Mouse (Mus musculus) testis, adult 2 months (tissue): ENCODE results near the gene Fam169b. TPM values are rescaled to one million over a fixed set of nuclear protein-coding genes. Genes with fewer than 3 reads are reported as not detected.

ENCODE experiments used
- H3K27ac ChIP-seq: fragments of 200-500 bp; 2 replicates; pipeline ENCODE4 v1.5.1; 2012; ENCODE audit warnings: low read depth, low read length; ENCODE audit not compliant: control insufficient read depth, insufficient read depth
- H3K27me3 ChIP-seq: fragments of 200-500 bp; 2 replicates; pipeline ENCODE4 v1.6.1; 2012; ENCODE audit warnings: mild to moderate bottlenecking, low read length, moderate library complexity; ENCODE audit not compliant: control insufficient read depth, insufficient read depth
- H3K36me3 ChIP-seq: fragments of 200-500 bp; 2 replicates; pipeline ENCODE4 v1.6.1; 2012; ENCODE audit warnings: mild to moderate bottlenecking, low read length; ENCODE audit not compliant: control insufficient read depth, insufficient read depth
- H3K4me1 ChIP-seq: fragments of 200-500 bp; 2 replicates; pipeline ENCODE4 v1.6.1; 2012; ENCODE audit warnings: low read length; ENCODE audit not compliant: control insufficient read depth, insufficient read depth
- H3K4me3 ChIP-seq: fragments of 200-500 bp; 2 replicates; pipeline ENCODE4 v1.5.1; 2012; ENCODE audit warnings: low read depth, mild to moderate bottlenecking, low read length, moderate library complexity, mixed read lengths; ENCODE audit not compliant: control insufficient read depth
- CTCF ChIP-seq: fragments of 200-500 bp; IDR thresholded peaks from 2 replicates; pipeline ENCODE4 v1.5.1; 2012; ENCODE audit warnings: low read depth, mild to moderate bottlenecking, inconsistent platforms, low read length, moderate library complexity; ENCODE audit not compliant: control insufficient read depth, insufficient read depth, insufficient replicate concordance
- POLR2A ChIP-seq: fragments of 200-500 bp; IDR thresholded peaks from 2 replicates; pipeline ENCODE4 v1.6.1; 2012; ENCODE audit warnings: low read depth, mild to moderate bottlenecking, inconsistent platforms, low read length, moderate library complexity; ENCODE audit not compliant: control insufficient read depth
- polyA plus RNA-seq: library from polyadenylated mRNA; depleted of rRNA; stranded (reverse); fragments of >200 nt; gene quantifications from 2 replicates; pipeline ENCODE4 v1.2.3, GENCODE M21; 2012

Gene Fam169b
- polyA plus RNA-seq, 1 experiment = 0.78 TPM

GRCm38 (mm10) chr7:68232521-68232920, 41.1 kb upstream of the Fam169b start:
- H3K27me3 ChIP-seq = no peaks in the 10 kb centered on the region
- no peak overlapping the region for H3K4me3 ChIP-seq
- TF ChIP-seq POLR2A (no peak), CTCF (no peak)
- H3K36me3 ChIP-seq = no peaks in the 10 kb centered on the region
- H3K4me1 ChIP-seq = no peaks in the 10 kb centered on the region; the same call in 1 of the 2 replicates
- no peak overlapping the region for H3K27ac ChIP-seq

- no peak overlapping the region for H3K27ac ChIP-seq
- no peaks in the 10 kb centered on the region for H3K36me3 ChIP-seq
- no peaks in the 10 kb centered on the region; the same call in 1 of the 2 replicates for H3K4me1 ChIP-seq
- no peak for TF ChIP-seq CTCF
- TF ChIP-seq POLR2A = no peak
- H3K4me3 ChIP-seq = no peak overlapping the region
- H3K27me3 ChIP-seq = no peaks in the 10 kb centered on the region
These were observed 39.9 kb upstream of the Fam169b start for GRCm38 (mm10) chr7:68233619-68234223.

DNA sequence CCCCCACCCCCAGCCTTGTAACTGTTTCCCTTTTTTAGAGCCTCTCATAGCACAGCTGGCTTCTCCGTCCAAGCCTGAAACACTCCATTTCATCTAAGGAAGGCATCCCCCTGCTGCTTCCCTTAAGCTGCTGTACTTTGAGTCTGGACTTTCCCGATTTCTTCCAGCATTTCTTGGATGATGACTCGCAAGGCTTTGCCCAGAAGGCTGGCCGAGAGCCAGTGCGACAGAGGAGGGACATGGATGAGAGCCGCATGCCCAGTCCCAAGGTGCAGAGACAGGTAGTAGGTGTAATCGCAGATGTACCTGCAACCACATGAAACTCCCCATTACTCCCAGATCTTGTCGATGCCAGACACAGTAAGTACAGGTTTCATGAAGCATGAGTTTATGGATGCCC, 36.8 kb upstream of the Fam169b start:
- H3K36me3 ChIP-seq = no peaks in the 10 kb centered on the region
- H3K27ac ChIP-seq = no peak overlapping the region
- no peak for TF ChIP-seq POLR2A
- no peak for TF ChIP-seq CTCF

DNA sequence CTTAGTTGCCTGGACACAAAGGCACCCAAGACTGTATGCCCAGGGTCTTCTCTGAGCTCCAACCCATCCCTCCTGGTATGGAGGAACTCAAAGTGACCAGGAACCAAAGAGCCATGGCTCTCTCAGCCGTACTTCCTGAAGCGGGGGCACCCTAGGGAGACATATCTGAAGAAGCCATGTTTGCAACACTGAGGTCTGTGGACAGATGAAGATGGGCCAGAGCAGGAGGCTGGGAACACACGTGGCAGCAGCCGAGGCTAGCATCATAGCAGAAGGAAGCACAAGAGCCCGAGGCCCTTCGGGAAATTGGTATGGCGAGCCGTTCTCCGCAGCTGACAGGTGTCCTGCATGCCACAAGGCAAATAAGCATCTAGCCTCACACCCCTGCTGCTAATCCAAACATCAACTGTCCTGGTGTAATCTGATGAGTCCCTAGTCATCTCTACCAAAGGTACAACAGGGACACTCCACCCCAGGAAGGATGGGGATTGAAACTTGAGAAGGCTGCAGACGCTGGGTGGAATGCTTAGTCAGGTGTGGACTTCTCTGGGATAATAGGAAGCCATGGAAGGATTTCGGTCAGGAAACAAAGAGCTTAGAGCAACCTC, 34.3 kb upstream of the Fam169b start:
- no peak overlapping the region for H3K27ac ChIP-seq
- TF ChIP-seq CTCF (no peak), POLR2A (no peak)
- no peaks in the 10 kb centered on the region for H3K36me3 ChIP-seq
- no peak overlapping the region for H3K4me3 ChIP-seq
- H3K4me1 ChIP-seq = no peaks in the 10 kb centered on the region; the same call in 1 of the 2 replicates
- no peaks in the 10 kb centered on the region for H3K27me3 ChIP-seq

More for the DNA sequence above, 36.8 kb upstream of the Fam169b start:
- no peaks in the 10 kb centered on the region for H3K27me3 ChIP-seq
- H3K4me3 ChIP-seq = no peak overlapping the region
- H3K4me1 ChIP-seq = no peaks in the 10 kb centered on the region; the same call in 1 of the 2 replicates

- Histone ChIP-seq H3K4me3 (no peak overlapping the region), H3K4me1 (no peaks in the 10 kb centered on the region), H3K27ac (no peak overlapping the region), H3K36me3 (no peaks in the 10 kb centered on the region), H3K27me3 (no peaks in the 10 kb centered on the region)
- no peak for TF ChIP-seq POLR2A
- no peak for TF ChIP-seq CTCF
These were observed 32.4 kb upstream of the Fam169b start for GRCm38 (mm10) chr7:68241205-68241604.

GRCm38 (mm10) chr7:68245681-68246080, 28.0 kb upstream of the Fam169b start:
- no peaks in the 10 kb centered on the region for H3K4me1 ChIP-seq
- H3K27ac ChIP-seq = no peak overlapping the region
- no peak overlapping the region for H3K4me3 ChIP-seq

GRCm38 (mm10) chr7:68246249-68246648, 27.4 kb upstream of the Fam169b start:
- Histone ChIP-seq H3K4me1 (no peaks in the 10 kb centered on the region), H3K4me3 (no peak overlapping the region), H3K27ac (no peak overlapping the region), H3K27me3 (no peaks in the 10 kb centered on the region), H3K36me3 (no peaks in the 10 kb centered on the region)
- TF ChIP-seq CTCF (no peak), POLR2A (no peak)

More at GRCm38 (mm10) chr7:68245681-68246080, 28.0 kb upstream of the Fam169b start:
- TF ChIP-seq CTCF = no peak
- TF ChIP-seq POLR2A = no peak
- H3K36me3 ChIP-seq = no peaks in the 10 kb centered on the region
- no peaks in the 10 kb centered on the region for H3K27me3 ChIP-seq
